Mouse (Mus musculus): ENCODE measurements at regions not wholly inside any gene's neighbourhood (a gene's known extent, or its start where the extent isn't known, plus 50 kb on each side); places are given as distances from the start of the nearest gene placed in this dataset.
"Not testable (repeated sequence)": the region's sequence is repeated elsewhere in the genome, so short reads cannot be mapped to it uniquely, and the experiment has no call there.

DNA sequence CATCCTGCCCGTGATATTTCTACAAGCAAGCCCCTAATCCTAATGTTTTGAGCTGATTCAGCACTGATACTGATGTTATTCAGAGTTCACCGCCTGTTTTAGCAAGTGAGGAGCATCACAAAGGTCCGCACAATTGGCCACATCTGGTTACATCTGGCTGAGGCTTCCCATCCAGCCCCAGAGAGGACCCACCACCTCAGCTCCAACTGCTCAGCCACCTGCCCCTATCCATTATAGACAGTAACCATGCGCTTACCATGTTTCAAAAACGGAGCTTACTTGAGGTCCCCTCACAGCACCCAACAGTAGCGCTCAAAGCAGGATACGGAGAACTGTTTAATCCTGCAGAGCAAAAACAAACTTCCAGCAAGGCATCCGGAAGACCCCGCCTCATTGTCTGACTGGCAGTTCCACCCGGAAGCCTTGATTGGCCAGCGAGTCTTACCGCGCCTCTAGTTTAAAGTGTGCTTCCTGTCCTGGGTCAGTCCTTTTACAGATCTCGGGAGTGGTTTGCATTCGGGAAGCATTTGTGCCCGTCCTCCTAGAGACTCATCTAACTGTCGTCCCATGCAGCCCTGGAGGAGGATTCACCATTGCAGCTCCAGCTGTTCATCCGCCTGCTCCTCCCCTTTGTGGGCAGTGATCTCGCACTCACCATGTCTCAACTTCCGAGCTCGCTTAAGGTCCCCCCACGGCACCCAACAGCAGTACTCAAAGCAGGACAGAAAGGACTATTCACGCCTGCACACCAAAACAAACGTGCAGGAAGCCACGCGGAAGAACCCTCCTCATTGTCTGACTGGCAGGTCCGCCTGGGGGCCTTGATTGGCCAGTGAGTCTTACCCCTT is 69.9 kb upstream of the Zfp825 start:
- WGBS = 2% methylated on average over 27 of the region's 27 CpGs
- H3K27ac ChIP-seq (ENCODE audit: low read depth, low read length) = peak overlapping the region; percentile 62; the same call in 1 of the 2 replicates
- H3K9ac ChIP-seq (ENCODE audit: low read length) = peak overlapping the region; percentile 59
- H3K4me2 ChIP-seq = peak overlapping the region; percentile 52
- ATAC-seq (ENCODE audit: low FRiP score) (peak; percentile 99), DNase-seq (ENCODE audit: low spot score, missing footprints) (peak; percentile 95)
- not testable (repeated sequence) for H3K27me3 ChIP-seq (ENCODE audit: control insufficient read depth, insufficient read depth, low read length); H3K4me1 ChIP-seq (ENCODE audit: control insufficient read depth, insufficient read depth, low read length); H3K9me3 ChIP-seq (ENCODE audit: control insufficient read depth, low read length); H3K36me3 ChIP-seq (ENCODE audit: control insufficient read depth, insufficient read depth, low read length)
- H3K4me3 ChIP-seq (ENCODE audit: low read depth, low read length) = peak overlapping the region; percentile 48

DNA sequence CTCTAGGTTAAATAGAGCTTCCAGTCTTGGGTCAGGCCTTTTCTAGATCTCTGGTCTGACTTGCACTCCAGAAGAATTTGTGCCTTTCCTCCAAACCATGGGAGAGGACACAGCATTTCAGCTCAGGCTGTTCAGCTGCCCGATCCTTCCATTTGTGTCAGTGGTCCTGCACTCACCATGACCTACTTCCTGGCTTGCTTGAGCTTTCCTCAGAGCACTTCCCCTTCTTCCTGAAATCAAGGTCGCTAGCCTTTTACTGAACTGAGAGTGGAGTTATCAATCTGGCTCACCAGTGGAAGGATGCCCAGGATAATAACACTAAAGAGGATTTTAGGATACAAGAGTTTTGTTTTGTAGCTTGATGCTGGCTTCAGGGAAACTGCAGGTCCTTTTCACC is 70.5 kb upstream of the Zfp825 start:
- H3K4me1 ChIP-seq (ENCODE audit: control insufficient read depth, insufficient read depth, low read length); H3K27me3 ChIP-seq (ENCODE audit: control insufficient read depth, insufficient read depth, low read length); H3K9me3 ChIP-seq (ENCODE audit: control insufficient read depth, low read length); H3K36me3 ChIP-seq (ENCODE audit: control insufficient read depth, insufficient read depth, low read length); DNase-seq (ENCODE audit: low spot score, missing footprints); ATAC-seq (ENCODE audit: low FRiP score): not testable (repeated sequence)
- Histone ChIP-seq H3K9ac (ENCODE audit: low read length) (peak overlapping the region; percentile 59), H3K4me2 (peak overlapping the region; percentile 52), H3K4me3 (ENCODE audit: low read depth, low read length) (peak overlapping the region; percentile 48), H3K27ac (ENCODE audit: low read depth, low read length) (peak overlapping the region; percentile 62; the same call in 1 of the 2 replicates)
- 15% methylated on average over 2 of the region's 2 CpGs for WGBS

DNA sequence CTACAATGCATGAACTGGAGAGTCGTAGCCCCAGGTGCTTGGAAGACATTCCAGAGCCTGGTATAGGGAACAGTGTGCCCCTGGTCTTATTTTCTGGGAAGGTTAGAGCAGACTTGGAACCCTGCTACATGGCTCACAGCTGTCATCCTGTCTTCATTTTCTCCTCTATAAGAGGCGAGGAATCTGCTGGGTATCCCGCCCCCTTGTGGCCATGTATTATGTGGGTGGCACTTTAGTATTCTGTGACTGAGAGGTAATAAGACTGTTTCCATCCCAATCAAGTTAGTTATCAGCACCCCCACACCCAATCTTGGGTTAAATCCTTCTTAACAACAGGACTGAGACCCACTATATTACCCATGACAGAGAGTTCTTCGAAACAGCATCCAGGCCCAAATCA is 69.4 kb upstream of the Erap1 start:
- 61% methylated on average over 4 of the region's 4 CpGs for WGBS

More for the DNA sequence above, 69.4 kb upstream of the Erap1 start:
- ATAC-seq (ENCODE audit: low FRiP score); H3K4me1 ChIP-seq (ENCODE audit: control insufficient read depth, insufficient read depth, low read length); DNase-seq (ENCODE audit: low spot score, missing footprints); H3K27ac ChIP-seq (ENCODE audit: low read depth, low read length); H3K4me3 ChIP-seq (ENCODE audit: low read depth, low read length); H3K36me3 ChIP-seq (ENCODE audit: control insufficient read depth, insufficient read depth, low read length); H3K9me3 ChIP-seq (ENCODE audit: control insufficient read depth, low read length); H3K9ac ChIP-seq (ENCODE audit: low read length); H3K4me2 ChIP-seq; H3K27me3 ChIP-seq (ENCODE audit: control insufficient read depth, insufficient read depth, low read length): not testable (repeated sequence)
